Mouse (Mus musculus) common myeloid progenitor, adult 5-6 weeks (primary cell): ENCODE measurements around the gene Usp32. TPM values are rescaled to one million over a fixed set of nuclear protein-coding genes. Genes with fewer than 3 reads are reported as not detected.

Source experiments
- ATAC-seq: replicated peaks from 2 replicates; pipeline ENCODE4 v1.8.0; 2016; ENCODE audit warnings: low read depth, mild to moderate bottlenecking, moderate TSS enrichment, inconsistent platforms; ENCODE audit not compliant: poor library complexity, severe bottlenecking
- total RNA-seq: library from RNA; stranded (forward); fragments of 200-1000, 187-1606 nt; gene quantifications from 2 replicates; pipeline ENCODE4 v1.2.3, GENCODE M21; 2017

Usp32 gene
- total RNA-seq, 1 experiment from 2014 or later = 26.1 TPM

GRCm38 (mm10) chr11:84957591-84958270, 182.2 kb downstream of the Usp32 start, which contains the start of gene Car4:
Car4 (plus strand) TSS chr11:84957786.
- no peak for ATAC-seq

- no peak for ATAC-seq
Measured at GRCm38 (mm10) chr11:84957171-84957570, 182.8 kb downstream of the Usp32 start.

GRCm38 (mm10) chr11:84956400-84956799, 183.6 kb downstream of the Usp32 start:
- no peak for ATAC-seq

- ATAC-seq = no peak
Measured at GRCm38 (mm10) chr11:84952611-84953010, 187.3 kb downstream of the Usp32 start.

- ATAC-seq = no peak
Measured at GRCm38 (mm10) chr11:84948526-84948925, 191.4 kb downstream of the Usp32 start.

- no peak for ATAC-seq
Measured at GRCm38 (mm10) chr11:84948114-84948513, 191.8 kb downstream of the Usp32 start.

GRCm38 (mm10) chr11:84947206-84947605, 192.8 kb downstream of the Usp32 start:
- no peak for ATAC-seq

- ATAC-seq = no peak
Measured at GRCm38 (mm10) chr11:84945841-84946240, 194.1 kb downstream of the Usp32 start.

- ATAC-seq = no peak
Measured at GRCm38 (mm10) chr11:84944639-84945435, 195.1 kb downstream of the Usp32 start.

GRCm38 (mm10) chr11:84943948-84944347, 196.0 kb downstream of the Usp32 start:
- peak; percentile 87 for ATAC-seq

GRCm38 (mm10) chr11:84940140-84940539, 199.8 kb downstream of the Usp32 start:
- ATAC-seq = no peak

- no peak for ATAC-seq
Measured at GRCm38 (mm10) chr11:84939508-84940053, 200.4 kb downstream of the Usp32 start.

Other genes starting within 250 kb of the Usp32 start
- 36.0 and 42.0 TPM in 2 replicates for gene Znhit3, start 223.8 kb downstream of the Usp32 start, total RNA-seq
- gene Car4, start 182.4 kb downstream of the Usp32 start, total RNA-seq = not detected in 2 replicates
- not detected in 2 replicates for gene 1700125H20Rik, start 30.2 kb upstream of the Usp32 start, total RNA-seq
- gene Appbp2, start 95.0 kb upstream of the Usp32 start, total RNA-seq = 28.9 and 39.4 TPM in 2 replicates
- 12.1 and 16.6 TPM in 2 replicates for gene Ppm1d, start 171.1 kb upstream of the Usp32 start, total RNA-seq
- 14.6 and 22.5 TPM in 2 replicates for gene Bcas3, start 213.0 kb upstream of the Usp32 start, total RNA-seq